Mouse (Mus musculus) erythroid progenitor cell, adult 5-6 weeks (primary cell): Measurements from ENCODE around the gene Papolb. TPM values are rescaled to one million over a fixed set of nuclear protein-coding genes. Genes with fewer than 3 reads are reported as not detected.

Source experiments
- ATAC-seq: replicated peaks from 2 replicates; pipeline ENCODE4 v1.8.0; 2016; ENCODE audit warnings: moderate number of reproducible peaks, mild to moderate bottlenecking, moderate TSS enrichment, inconsistent platforms; ENCODE audit not compliant: poor library complexity, low FRiP score, severe bottlenecking
- total RNA-seq, 2 experiments: library from RNA; stranded (forward) in 1 of 2; stranded (reverse) in 1 of 2; fragments of 150-400 nt in 1 of 2; fragments of 186-747, 209-891 nt in 1 of 2; gene quantifications; 2 replicates each; pipeline versions ENCODE4 v1.2.3 to v1.2.4; 2015 to 2017; ENCODE audit warnings: low replicate concordance in 2 of 2

The Papolb gene
- total RNA-seq, 2 experiments from 2014 or later: not detected

GRCm38 (mm10) chr5:142477866-142478615 is 51.8 kb downstream of the Papolb start:
- no peak for ATAC-seq

GRCm38 (mm10) chr5:142477346-142477745 is 52.5 kb downstream of the Papolb start:
- ATAC-seq: no peak

Other genes starting within 250 kb of the Papolb start
- 3.8 and 6.1 TPM in 2 replicates for gene Foxk1, start 128.6 kb downstream of the Papolb start, total RNA-seq (2015; ENCODE audit: low replicate concordance)
- 1.9 and 3.5 TPM in 2 replicates for gene Foxk1, start 128.6 kb downstream of the Papolb start, total RNA-seq (2017; ENCODE audit: low replicate concordance)
- 5.0 and 14.8 TPM in 2 replicates for gene Ap5z1, start 66.1 kb downstream of the Papolb start, total RNA-seq (2015; ENCODE audit: low replicate concordance)
- 2.6 and 10.1 TPM in 2 replicates for gene Ap5z1, start 66.1 kb downstream of the Papolb start, total RNA-seq (2017; ENCODE audit: low replicate concordance)
- not detected in 2 replicates for gene Radil, start 21.0 kb upstream of the Papolb start, total RNA-seq (2015; ENCODE audit: low replicate concordance)
- gene Radil, start 21.0 kb upstream of the Papolb start, total RNA-seq (2017; ENCODE audit: low replicate concordance): not detected in 2 replicates
- not detected in 2 replicates for gene Mmd2, start 78.7 kb upstream of the Papolb start, total RNA-seq (2015; ENCODE audit: low replicate concordance)
- not detected in 2 replicates for gene Mmd2, start 78.7 kb upstream of the Papolb start, total RNA-seq (2017; ENCODE audit: low replicate concordance)
- 42.9 and 54.5 TPM in 2 replicates for gene Wipi2, start 97.6 kb upstream of the Papolb start, total RNA-seq (2015; ENCODE audit: low replicate concordance)
- 67.9 and 91.3 TPM in 2 replicates for gene Wipi2, start 97.6 kb upstream of the Papolb start, total RNA-seq (2017; ENCODE audit: low replicate concordance)
- not detected in 2 replicates for gene Slc29a4, start 162.4 kb upstream of the Papolb start, total RNA-seq (2015; ENCODE audit: low replicate concordance)
- gene Slc29a4, start 162.4 kb upstream of the Papolb start, total RNA-seq (2017; ENCODE audit: low replicate concordance): not detected in 2 replicates